In the genomic region with DNA sequence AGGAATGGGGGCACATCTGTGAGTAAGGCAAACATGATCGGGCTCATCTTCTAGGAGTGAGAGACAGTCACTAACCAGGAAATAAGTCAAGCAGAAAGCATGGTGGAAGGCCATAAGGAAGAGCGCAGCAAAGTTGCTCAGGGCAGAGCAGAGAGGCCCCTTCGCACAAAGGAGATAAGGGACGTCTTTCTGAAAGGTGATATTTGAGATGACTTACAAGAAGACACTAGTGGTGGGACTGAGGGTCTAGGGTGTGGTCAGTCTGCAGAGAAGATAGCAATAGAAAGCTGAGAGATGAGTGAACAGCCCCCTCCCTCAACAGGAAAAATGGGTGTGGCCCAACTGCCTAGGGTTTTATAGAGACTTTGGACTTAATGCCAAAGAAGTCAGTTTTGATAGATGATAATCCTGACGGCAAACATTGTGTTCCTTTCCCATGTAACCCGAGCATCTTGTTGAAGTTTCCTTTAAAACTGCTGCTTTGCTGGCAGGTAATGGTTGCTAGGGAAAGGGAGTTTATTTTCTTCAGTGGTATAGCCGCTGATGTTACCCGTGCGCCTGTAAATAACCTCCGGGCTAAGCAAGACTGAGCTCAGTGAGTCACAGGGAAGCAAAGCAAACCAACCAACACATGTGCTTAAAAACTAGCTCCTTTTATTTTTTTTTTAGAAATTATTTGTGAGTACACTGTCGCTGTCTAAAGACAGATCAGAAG, we compare ENCODE assay signal across 30 mouse cellular contexts. TPM values are rescaled to one million over a fixed set of nuclear protein-coding genes. Genes with fewer than 3 reads are reported as not detected.
DNase-seq lines count a peak whose midpoint lies in the region; ATAC-seq and TF ChIP-seq lines count a peak whose summit lies in the region.
"Had no signal": no experiment of that assay in that cellular context is flagged by ENCODE, and none has a peak within 500 bp of the region (broad histone marks: within the 10 kb centered on the region; RNA-seq: fewer than 3 reads in every experiment).

No protein-coding gene starts in this region.

- ATAC-seq in liver, embryonic 12.5 days: peak; percentile 88
- ATAC-seq in megakaryocyte progenitor cell, adult 5-6 weeks (replicated peaks; ENCODE audit: poor library complexity): peak; percentile 69
- no peak for ATAC-seq in hindbrain, embryonic 13.5 days (ENCODE audit: low FRiP score)
- ATAC-seq in hindbrain, embryonic 16.5 days: no peak
- ATAC-seq: forebrain, embryonic 16.5 days; Patski had no signal

- H3K36me3 ChIP-seq in MEL (ENCODE audit: control insufficient read depth in 1 of 2, insufficient read depth in 2 of 2, low read length in 2 of 2): peaks cover 0 to 6% of the 10 kb centered on the region in 2 experiments; a peak in 2 of 4 replicates
- 0 out of 2 replicates have a peak, but pooled peaks cover 2% of the 10 kb centered on the region for H3K36me3 ChIP-seq in liver, embryonic 12.5 days
- no peaks in the 10 kb centered on the region for H3K36me3 ChIP-seq in hindbrain, embryonic 13.5 days
- no peaks in the 10 kb centered on the region for H3K36me3 ChIP-seq in hindbrain, embryonic 16.5 days (ENCODE audit: control insufficient read depth, insufficient read depth, low read length)
- H3K36me3 ChIP-seq: embryonic facial prominence, embryonic 13.5 days; hindbrain, embryonic 12.5 days; limb, embryonic 15.5 days; lung, embryonic 15.5 days; midbrain, embryonic 12.5 days; neural tube, embryonic 15.5 days had no signal

- H3K4me2 ChIP-seq in liver, embryonic 12.5 days: peak overlapping the region; percentile 25
- no peak overlapping the region for H3K4me2 ChIP-seq in hindbrain, embryonic 13.5 days
- no peak overlapping the region for H3K4me2 ChIP-seq in hindbrain, embryonic 16.5 days (ENCODE audit: low read length)
- H3K4me2 ChIP-seq: embryonic facial prominence, embryonic 13.5 days; hindbrain, embryonic 12.5 days; limb, embryonic 15.5 days; lung, embryonic 15.5 days; midbrain, embryonic 12.5 days; neural tube, embryonic 15.5 days had no signal

- no peak for TF ChIP-seq CTCF in MEL (IDR thresholded peaks at IDR 0.05 in 2 of 3, conservative IDR thresholded peaks at IDR 0.05 in 1 of 3; ENCODE audit: control insufficient read depth in 1 of 3, insufficient read depth in 1 of 3, low read depth in 2 of 3, low read length in 3 of 3, poor library complexity in 1 of 3, severe bottlenecking in 1 of 3)

- peak overlapping the region; percentile 41 for H3K27ac ChIP-seq in MEL (ENCODE audit: control insufficient read depth, low read depth, low read length)
- H3K27ac ChIP-seq in liver, embryonic 12.5 days: no peak overlapping the region
- no peak overlapping the region for H3K27ac ChIP-seq in hindbrain, embryonic 13.5 days
- H3K27ac ChIP-seq in hindbrain, embryonic 16.5 days (ENCODE audit: low read depth, low read length): no peak overlapping the region
- H3K27ac ChIP-seq: embryonic facial prominence, embryonic 13.5 days; hindbrain, embryonic 12.5 days; kidney, postnatal 0 days; limb, embryonic 10.5 days; limb, embryonic 15.5 days; lung, embryonic 15.5 days; midbrain, embryonic 12.5 days; neural tube, embryonic 15.5 days; stomach, postnatal 0 days had no signal

- TF ChIP-seq POLR2A in MEL (IDR thresholded peaks at IDR 0.05; ENCODE audit: control insufficient read depth in 1 of 2, insufficient read depth in 1 of 2, low read depth in 1 of 2, low read length in 2 of 2, poor library complexity in 1 of 2): no peak

- H3K9ac ChIP-seq in MEL (ENCODE audit: control insufficient read depth, low read depth, low read length, poor library complexity, severe bottlenecking): no peak overlapping the region
- no peak overlapping the region for H3K9ac ChIP-seq in liver, embryonic 12.5 days
- H3K9ac ChIP-seq in hindbrain, embryonic 13.5 days: no peak overlapping the region
- H3K9ac ChIP-seq in hindbrain, embryonic 16.5 days (ENCODE audit: low read depth, low read length): no peak overlapping the region
- H3K9ac ChIP-seq: embryonic facial prominence, embryonic 13.5 days; hindbrain, embryonic 12.5 days; limb, embryonic 15.5 days; lung, embryonic 15.5 days; midbrain, embryonic 12.5 days; neural tube, embryonic 15.5 days had no signal

- no peaks in the 10 kb centered on the region for H3K27me3 ChIP-seq in MEL (ENCODE audit: control insufficient read depth in 1 of 2, insufficient read depth in 2 of 2, low read length in 2 of 2)
- no peaks in the 10 kb centered on the region for H3K27me3 ChIP-seq in liver, embryonic 12.5 days (replicated peaks)
- no peaks in the 10 kb centered on the region for H3K27me3 ChIP-seq in hindbrain, embryonic 13.5 days
- H3K27me3 ChIP-seq in hindbrain, embryonic 16.5 days (replicated peaks; ENCODE audit: control insufficient read depth, insufficient read depth, low read length): no peaks in the 10 kb centered on the region
- H3K27me3 ChIP-seq: embryonic facial prominence, embryonic 13.5 days; hindbrain, embryonic 12.5 days; limb, embryonic 15.5 days; lung, embryonic 15.5 days; midbrain, embryonic 12.5 days; neural tube, embryonic 15.5 days; Patski had no signal

- no peaks in the 10 kb centered on the region for H3K9me3 ChIP-seq in MEL (replicated peaks; ENCODE audit: insufficient read depth, low read length)
- peaks cover 15% of the 10 kb centered on the region for H3K9me3 ChIP-seq in liver, embryonic 12.5 days (replicated peaks)
- H3K9me3 ChIP-seq in hindbrain, embryonic 13.5 days: no peaks in the 10 kb centered on the region
- 0 out of 2 replicates have a peak, but pooled peaks cover 2% of the 10 kb centered on the region for H3K9me3 ChIP-seq in hindbrain, embryonic 16.5 days (ENCODE audit: control insufficient read depth, low read length)
- H3K9me3 ChIP-seq: hindbrain, embryonic 12.5 days; limb, embryonic 15.5 days; lung, embryonic 15.5 days; neural tube, embryonic 15.5 days had no signal

- no peak overlapping the region for H3K4me3 ChIP-seq in MEL (ENCODE audit: control insufficient read depth in 1 of 2, insufficient read depth in 1 of 2, low read depth in 2 of 2, low read length in 2 of 2)
- H3K4me3 ChIP-seq in liver, embryonic 12.5 days: no peak overlapping the region
- no peak overlapping the region for H3K4me3 ChIP-seq in hindbrain, embryonic 13.5 days
- H3K4me3 ChIP-seq in hindbrain, embryonic 16.5 days (ENCODE audit: low read length): no peak overlapping the region
- H3K4me3 ChIP-seq: embryonic facial prominence, embryonic 13.5 days; erythroblast, embryonic 14.5 days; hindbrain, embryonic 12.5 days; limb, embryonic 10.5 days; limb, embryonic 15.5 days; lung, embryonic 15.5 days; midbrain, embryonic 12.5 days; neural tube, embryonic 15.5 days had no signal

- peak; percentile 69 for DNase-seq in MEL (ENCODE audit: low read depth, low spot score)
- DNase-seq in c-Kit-positive CD71-positive TER-119-positive erythroid progenitor cells, embryonic 14.5 days (ENCODE audit: low spot score): peak; percentile 8
- DNase-seq in right cerebral cortex, postnatal 10 days (ENCODE audit: low spot score in 2 of 2): no peak
- DNase-seq: adrenal gland, postnatal 10 days; B cell, adult 2 months; cerebellum, adult 11-12 months; cerebellum, adult 9-11 months; embryo, embryonic 11 days; kidney, adult 8-10 months; kidney, postnatal 4 days; layer of hippocampus, postnatal 36 days; spleen, adult 18-20 months; thymus, adult 18-20 months; thymus, postnatal 25 days had no signal

- TF ChIP-seq EP300 in MEL (IDR thresholded peaks at IDR 0.05; ENCODE audit: low read depth in 1 of 2, low read length in 2 of 2): peak; percentile 8 to 59; a peak in 2 of 4 replicates

- H3K79me2 ChIP-seq in MEL (ENCODE audit: control insufficient read depth, insufficient read depth, low read length, poor library complexity): no peaks in the 10 kb centered on the region

- 55% methylated on average over 11 of the region's 11 CpGs for WGBS in liver, embryonic 12.5 days (ENCODE audit: insufficient replicate concordance)
- WGBS in hindbrain, embryonic 13.5 days: 88% methylated on average over 11 of the region's 11 CpGs
- 89% methylated on average over 11 of the region's 11 CpGs for WGBS in hindbrain, embryonic 16.5 days

- H3K4me1 ChIP-seq in MEL (ENCODE audit: control insufficient read depth in 1 of 2, insufficient read depth in 2 of 2, low read length in 2 of 2): peaks cover 0 to 10% of the 10 kb centered on the region in 2 experiments; a peak in 2 of 4 replicates
- H3K4me1 ChIP-seq in liver, embryonic 12.5 days: peaks cover 10% of the 10 kb centered on the region; the same call in 1 of the 2 replicates
- H3K4me1 ChIP-seq in hindbrain, embryonic 13.5 days (replicated peaks): no peaks in the 10 kb centered on the region
- no peaks in the 10 kb centered on the region for H3K4me1 ChIP-seq in hindbrain, embryonic 16.5 days (ENCODE audit: control insufficient read depth, insufficient read depth, low read depth, low read length)
- H3K4me1 ChIP-seq: embryonic facial prominence, embryonic 13.5 days; hindbrain, embryonic 12.5 days; limb, embryonic 10.5 days; limb, embryonic 15.5 days; lung, embryonic 15.5 days; midbrain, embryonic 12.5 days had no signal

- TF ChIP-seq RAD21 in MEL (IDR thresholded peaks at IDR 0.05; ENCODE audit: low read depth, low read length): no peak

TF ChIP-seq in MEL, 35 proteins besides CTCF, POLR2A, EP300 and RAD21:
- TF ChIP-seq MYC (IDR thresholded peaks at IDR 0.05; ENCODE audit: low read depth, low read length): no peak
- peak; percentile 64; the same call in 1 of the 2 replicates for TF ChIP-seq GATA1 (IDR thresholded peaks at IDR 0.05; ENCODE audit: low read depth, low read length)
- TF ChIP-seq MYB (IDR thresholded peaks at IDR 0.05; ENCODE audit: low read depth, low read length): peak; percentile 33; the same call in 1 of the 2 replicates
- no peak for TF ChIP-seq JUND (IDR thresholded peaks at IDR 0.05; ENCODE audit: low read depth, low read length)
- TF ChIP-seq MAZ (IDR thresholded peaks at IDR 0.05; ENCODE audit: low read depth, low read length): 0 out of 2 replicates have a peak, but pooled peaks have one; percentile 27
TF ChIP-seq in MEL: peak in this region for 3.

RNA-seq across cellular contexts. Expression of gene Man1a2, which starts 40.8 kb away (rescaled TPM):
- total RNA-seq in MEL (2012; rRNA removed): 33.2 and 33.3 TPM in 2 replicates
- polyA plus RNA-seq in MEL (2012; ENCODE audit: insufficient read depth in 1 of 2, insufficient read length in 2 of 2, low read depth in 1 of 2, low replicate concordance in 2 of 2, missing spikeins in 1 of 2): 100 to 1,000 TPM in 1 of 2 experiments, 10 to 100 TPM in 1; 27.1 to 261 TPM
- 61.2 and 65.0 TPM in 2 replicates for polyA plus RNA-seq in liver, embryonic 12.5 days (2016; fragmentation: Nextera tagmentation; extraction: Ambion mirVana)
- total RNA-seq in megakaryocyte progenitor cell, adult 5-6 weeks (2015): 19.3 and 19.4 TPM in 2 replicates
- total RNA-seq in megakaryocyte progenitor cell, adult 5-6 weeks (2017): 56.8 and 84.3 TPM in 2 replicates
- polyA plus RNA-seq in hindbrain, embryonic 13.5 days (2015; fragmentation: Nextera tagmentation; extraction: Ambion mirVana): 44.6 and 45.2 TPM in 2 replicates
- 20.8 and 24.0 TPM in 2 replicates for polyA plus RNA-seq in hindbrain, embryonic 16.5 days (2015; fragmentation: Nextera tagmentation; extraction: Ambion mirVana)

Comparison
In these comparisons a context has a peak if more than half of its experiments do, and no peak if none do; other contexts are left out.
1. DNase-seq: peak in MEL (single experiment) and c-Kit-positive CD71-positive TER-119-positive erythroid progenitor cells, embryonic 14.5 days (single experiment); none in right cerebral cortex, postnatal 10 days (0 of 2).
2. ATAC-seq: peak in liver, embryonic 12.5 days (single experiment) and megakaryocyte progenitor cell, adult 5-6 weeks (single experiment); none in hindbrain, embryonic 13.5 days (single experiment) and hindbrain, embryonic 16.5 days (single experiment).